Mouse (Mus musculus): ENCODE measurements around the gene Gm7971.
"Not testable (repeated sequence)": the region's sequence is repeated elsewhere in the genome, so short reads cannot be mapped to it uniquely, and the experiment has no call there.

Gene Gm7971

DNA sequence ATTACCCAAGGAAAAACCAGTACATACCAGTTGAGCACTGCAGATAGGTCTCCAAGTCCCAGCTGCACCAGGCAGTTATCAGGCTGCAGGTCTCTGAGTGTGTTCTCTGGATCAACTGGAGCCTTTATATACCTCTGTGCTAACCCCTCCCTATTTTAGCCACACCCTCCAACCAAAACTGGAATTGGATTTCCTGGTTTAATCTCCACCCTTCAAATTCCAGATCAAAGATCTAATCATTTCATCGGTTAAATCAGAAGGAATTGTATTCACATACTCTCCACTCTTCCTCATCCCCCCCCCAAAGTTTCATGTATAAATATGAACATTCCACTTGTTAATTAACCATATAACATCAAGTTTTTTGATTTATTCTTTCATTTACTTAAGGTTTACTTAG, at the start of gene Gm7971:
Gene Gm7971, minus strand, starts transcription at position 101 of the 400 bp plus-strand sequence.
- not testable (repeated sequence) for DNase-seq (ENCODE audit: inconsistent ontology term)
